Mouse (Mus musculus): ENCODE data around the gene Oit3. TPM values are rescaled to one million over a fixed set of nuclear protein-coding genes. Genes with fewer than 3 reads are reported as not detected.
A peak's percentile ranks its signal among the peaks of the same experiment; 100 is the strongest.

Gene Oit3
- polyA plus RNA-seq, 1 experiment from 2014 or later, result 2.0 TPM

DNA sequence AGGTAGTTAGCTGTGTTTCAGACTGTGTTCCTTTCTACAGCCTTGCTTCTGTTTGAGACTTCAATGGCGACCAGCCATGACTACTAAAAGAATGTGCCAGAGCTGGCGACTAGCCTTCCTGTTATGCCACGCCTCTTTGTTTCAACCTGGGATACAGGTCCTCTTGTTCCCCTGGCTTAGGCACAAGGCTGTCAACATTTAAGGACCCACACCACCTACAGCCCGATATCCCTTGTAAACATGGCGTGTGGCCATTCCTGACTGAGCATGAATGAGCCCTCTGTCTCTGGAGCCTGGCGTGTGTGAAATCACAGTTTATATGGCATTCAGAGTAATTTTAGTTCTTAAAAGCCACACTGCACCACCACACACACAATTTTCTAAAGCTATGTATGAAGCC, 20.7 kb upstream of the Oit3 start:
- no peak for ATAC-seq (ENCODE audit: low FRiP score, low TSS enrichment)
- Histone ChIP-seq H3K36me3 (ENCODE audit: insufficient read depth, low read length) (peaks cover 1% of the 10 kb centered on the region; the same call in 1 of the 2 replicates), H3K4me3 (ENCODE audit: low read length) (no peak overlapping the region), H3K27ac (ENCODE audit: low read length) (no peak overlapping the region), H3K9me3 (ENCODE audit: low read length) (no peaks in the 10 kb centered on the region), H3K27me3 (ENCODE audit: insufficient read depth, low read length) (no peaks in the 10 kb centered on the region), H3K4me2 (replicated peaks; ENCODE audit: low read depth, low read length) (no peak overlapping the region), H3K9ac (replicated peaks; ENCODE audit: low read length) (no peak overlapping the region), H3K4me1 (ENCODE audit: insufficient read depth, low read length) (no peaks in the 10 kb centered on the region)
- 92% methylated on average over 6 of the region's 6 CpGs for WGBS

DNA sequence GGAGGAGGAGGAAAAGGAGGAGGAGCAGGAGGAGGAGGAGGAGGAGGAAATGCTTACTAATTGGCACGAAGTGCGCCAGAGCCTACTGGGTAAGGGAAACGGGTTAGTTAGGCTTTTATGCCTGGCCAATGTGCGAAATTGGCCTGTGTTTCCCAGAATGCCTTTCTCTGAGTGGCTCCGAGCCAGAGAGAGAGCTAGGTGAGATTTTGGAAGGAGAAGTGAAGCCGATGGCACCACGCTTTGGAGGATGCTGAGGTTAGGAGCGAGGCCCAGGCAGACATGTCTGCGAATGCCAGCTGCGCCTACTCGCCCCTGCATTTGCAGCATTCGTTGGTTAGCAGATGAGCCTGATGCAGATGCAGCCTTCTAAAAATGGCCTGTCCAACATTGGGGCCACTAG, 18.2 kb upstream of the Oit3 start:
- H3K4me2 ChIP-seq (replicated peaks; ENCODE audit: low read depth, low read length), result no peak overlapping the region
- WGBS, result 86% methylated on average over 12 of the region's 12 CpGs
- H3K4me1 ChIP-seq (ENCODE audit: insufficient read depth, low read length), result no peaks in the 10 kb centered on the region
- no peak overlapping the region for H3K27ac ChIP-seq (ENCODE audit: low read length)
- H3K9me3 ChIP-seq (ENCODE audit: low read length), result no peaks in the 10 kb centered on the region
- H3K36me3 ChIP-seq (ENCODE audit: insufficient read depth, low read length), result peaks cover 10% of the 10 kb centered on the region; the same call in 1 of the 2 replicates
- no peak overlapping the region for H3K4me3 ChIP-seq (ENCODE audit: low read length)
- H3K9ac ChIP-seq (replicated peaks; ENCODE audit: low read length), result no peak overlapping the region
- no peaks in the 10 kb centered on the region for H3K27me3 ChIP-seq (ENCODE audit: insufficient read depth, low read length)
- no peak for ATAC-seq (ENCODE audit: low FRiP score, low TSS enrichment)

DNA sequence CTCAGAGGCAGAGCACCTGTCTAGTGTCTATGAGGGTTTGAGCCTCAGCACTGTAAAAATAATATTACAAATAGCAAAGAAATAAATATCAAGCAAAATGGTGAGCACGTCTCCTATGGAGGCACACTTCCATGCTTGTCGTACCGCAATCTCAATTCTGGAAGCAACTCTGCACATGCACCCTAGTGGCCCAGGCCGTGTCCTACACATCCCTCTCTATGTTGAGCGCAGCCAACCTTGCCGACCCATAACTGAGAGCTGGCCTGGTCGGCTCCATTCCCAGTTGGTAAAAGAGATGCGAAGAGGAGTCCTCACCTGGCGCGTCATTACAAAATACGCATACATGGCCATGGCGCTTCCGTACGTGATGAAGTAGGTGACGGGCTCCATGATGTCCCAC, 13.1 kb upstream of the Oit3 start:
- Histone ChIP-seq H3K9ac (replicated peaks; ENCODE audit: low read length) (no peak overlapping the region), H3K9me3 (ENCODE audit: low read length) (no peaks in the 10 kb centered on the region), H3K4me3 (ENCODE audit: low read length) (no peak overlapping the region), H3K4me1 (ENCODE audit: insufficient read depth, low read length) (no peaks in the 10 kb centered on the region), H3K36me3 (ENCODE audit: insufficient read depth, low read length) (peaks cover 21% of the 10 kb centered on the region; the same call in 1 of the 2 replicates), H3K27ac (ENCODE audit: low read length) (no peak overlapping the region), H3K4me2 (replicated peaks; ENCODE audit: low read depth, low read length) (no peak overlapping the region), H3K27me3 (ENCODE audit: insufficient read depth, low read length) (no peaks in the 10 kb centered on the region)
- 92% methylated on average over 15 of the region's 15 CpGs for WGBS
- ATAC-seq (ENCODE audit: low FRiP score, low TSS enrichment), result no peak

- no peak overlapping the region for H3K4me3 ChIP-seq (ENCODE audit: low read length)
- no peaks in the 10 kb centered on the region for H3K9me3 ChIP-seq (ENCODE audit: low read length)
- ATAC-seq (ENCODE audit: low FRiP score, low TSS enrichment), result peak; percentile 70
- no peak overlapping the region for H3K27ac ChIP-seq (ENCODE audit: low read length)
- H3K9ac ChIP-seq (replicated peaks; ENCODE audit: low read length), result no peak overlapping the region
- no peaks in the 10 kb centered on the region for H3K27me3 ChIP-seq (ENCODE audit: insufficient read depth, low read length)
- no peak overlapping the region for H3K4me2 ChIP-seq (replicated peaks; ENCODE audit: low read depth, low read length)
- H3K36me3 ChIP-seq (ENCODE audit: insufficient read depth, low read length), result peaks cover 21% of the 10 kb centered on the region; the same call in 1 of the 2 replicates
- 53% methylated on average over 5 of the region's 5 CpGs for WGBS
- no peaks in the 10 kb centered on the region for H3K4me1 ChIP-seq (ENCODE audit: insufficient read depth, low read length)
Observed at GRCm38 (mm10) chr10:59451839-59452238, 10.3 kb upstream of the Oit3 start.

DNA sequence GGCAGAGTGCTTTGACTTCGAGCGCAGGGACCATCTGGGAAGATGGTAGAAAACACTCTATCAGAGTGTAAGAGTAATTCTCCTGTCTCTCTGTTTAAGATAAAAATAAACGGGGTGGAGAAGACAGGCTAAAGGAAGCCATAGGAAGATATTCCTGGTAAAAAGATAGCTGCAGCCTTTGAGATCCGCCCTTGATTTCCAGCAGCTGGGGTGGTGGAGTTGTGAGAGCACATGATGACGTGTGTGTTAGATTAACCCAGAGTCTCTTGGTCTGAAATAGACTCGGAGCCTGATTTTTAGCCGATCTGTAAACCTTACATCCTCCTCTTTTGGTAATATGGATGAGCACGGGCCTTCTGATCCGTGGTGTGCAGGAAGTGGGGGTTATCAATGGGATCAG, 6.0 kb upstream of the Oit3 start:
- peak overlapping the region; percentile 8; the same call in 1 of the 2 replicates for H3K27ac ChIP-seq (ENCODE audit: low read length)

GRCm38 (mm10) chr10:59446911-59447437, 5.4 kb upstream of the Oit3 start:
- peaks cover 5% of the 10 kb centered on the region; the same call in 1 of the 2 replicates for H3K36me3 ChIP-seq (ENCODE audit: insufficient read depth, low read length)
- H3K27me3 ChIP-seq (ENCODE audit: insufficient read depth, low read length), result no peaks in the 10 kb centered on the region
- no peak overlapping the region for H3K4me3 ChIP-seq (ENCODE audit: low read length)
- peaks cover 5% of the 10 kb centered on the region; the same call in 1 of the 2 replicates for H3K4me1 ChIP-seq (ENCODE audit: insufficient read depth, low read length)
- H3K9me3 ChIP-seq (ENCODE audit: low read length), result no peaks in the 10 kb centered on the region
- 86% methylated on average over 10 of the region's 10 CpGs for WGBS
- no peak for ATAC-seq (ENCODE audit: low FRiP score, low TSS enrichment)
- H3K27ac ChIP-seq (ENCODE audit: low read length), result peak overlapping the region; percentile 8; the same call in 1 of the 2 replicates
- no peak overlapping the region for H3K9ac ChIP-seq (replicated peaks; ENCODE audit: low read length)
- H3K4me2 ChIP-seq (replicated peaks; ENCODE audit: low read depth, low read length), result no peak overlapping the region

More for the DNA sequence above, 6.0 kb upstream of the Oit3 start:
- no peak overlapping the region for H3K4me3 ChIP-seq (ENCODE audit: low read length)
- ATAC-seq (ENCODE audit: low FRiP score, low TSS enrichment), result no peak
- no peaks in the 10 kb centered on the region for H3K27me3 ChIP-seq (ENCODE audit: insufficient read depth, low read length)
- H3K36me3 ChIP-seq (ENCODE audit: insufficient read depth, low read length), result peaks cover 5% of the 10 kb centered on the region; the same call in 1 of the 2 replicates
- 77% methylated on average over 9 of the region's 9 CpGs for WGBS
- no peak overlapping the region for H3K4me2 ChIP-seq (replicated peaks; ENCODE audit: low read depth, low read length)
- no peak overlapping the region for H3K9ac ChIP-seq (replicated peaks; ENCODE audit: low read length)
- no peaks in the 10 kb centered on the region for H3K9me3 ChIP-seq (ENCODE audit: low read length)
- H3K4me1 ChIP-seq (ENCODE audit: insufficient read depth, low read length), result peaks cover 4% of the 10 kb centered on the region; the same call in 1 of the 2 replicates

DNA sequence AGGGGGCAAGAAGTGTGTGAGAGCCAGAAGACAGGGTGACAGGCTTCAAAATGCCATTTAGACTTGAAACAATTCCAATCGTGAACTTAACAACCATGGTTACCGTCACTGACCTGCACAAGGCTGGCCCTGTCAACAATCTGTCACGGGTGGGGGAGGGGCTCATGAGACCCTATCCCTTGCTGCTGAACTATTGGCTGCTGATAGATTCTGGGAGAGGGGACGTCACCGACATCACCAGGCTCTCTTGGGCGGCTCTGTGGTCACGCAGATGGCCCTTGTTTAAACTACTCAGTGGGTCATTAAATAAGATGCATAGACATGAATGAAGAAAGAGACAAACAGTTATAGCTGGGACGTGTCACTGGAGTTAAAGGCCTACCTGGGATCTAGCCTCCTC, 3.1 kb upstream of the Oit3 start:
- Histone ChIP-seq H3K27ac (ENCODE audit: low read length) (no peak overlapping the region), H3K36me3 (ENCODE audit: insufficient read depth, low read length) (no peaks in the 10 kb centered on the region; the same call in 1 of the 2 replicates), H3K9ac (replicated peaks; ENCODE audit: low read length) (no peak overlapping the region), H3K4me2 (replicated peaks; ENCODE audit: low read depth, low read length) (no peak overlapping the region), H3K4me1 (ENCODE audit: insufficient read depth, low read length) (peaks cover 6% of the 10 kb centered on the region; the same call in 1 of the 2 replicates), H3K4me3 (ENCODE audit: low read length) (no peak overlapping the region), H3K27me3 (ENCODE audit: insufficient read depth, low read length) (peaks cover 5% of the 10 kb centered on the region; the same call in 1 of the 2 replicates), H3K9me3 (ENCODE audit: low read length) (no peaks in the 10 kb centered on the region)
- ATAC-seq (ENCODE audit: low FRiP score, low TSS enrichment), result no peak
- WGBS, result 47% methylated on average over 8 of the region's 8 CpGs

DNA sequence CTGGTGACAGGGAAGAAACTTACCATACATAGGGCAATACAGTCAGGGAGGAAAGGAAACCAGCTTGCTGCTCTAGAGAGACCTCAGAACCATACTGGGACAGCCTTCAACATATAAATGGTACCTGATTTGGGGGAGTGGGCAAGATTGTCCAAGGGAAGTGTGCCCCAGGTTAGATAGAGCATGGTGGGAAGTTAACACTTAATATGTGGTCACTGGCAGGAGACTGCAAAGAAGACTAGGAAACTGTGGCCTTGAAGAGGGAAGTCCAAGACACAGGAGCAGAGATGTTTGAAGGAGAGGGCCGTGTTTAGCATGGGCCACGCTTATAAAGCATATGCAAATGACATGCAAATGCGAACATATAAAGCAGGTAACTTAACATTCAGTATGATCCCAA, 2.5 kb upstream of the Oit3 start:
- Histone ChIP-seq H3K9me3 (ENCODE audit: low read length) (no peaks in the 10 kb centered on the region), H3K27me3 (ENCODE audit: insufficient read depth, low read length) (peaks cover 5% of the 10 kb centered on the region; the same call in 1 of the 2 replicates), H3K4me1 (ENCODE audit: insufficient read depth, low read length) (peaks cover 9% of the 10 kb centered on the region; the same call in 1 of the 2 replicates), H3K9ac (replicated peaks; ENCODE audit: low read length) (no peak overlapping the region), H3K4me3 (ENCODE audit: low read length) (no peak overlapping the region), H3K27ac (ENCODE audit: low read length) (no peak overlapping the region), H3K36me3 (ENCODE audit: insufficient read depth, low read length) (no peaks in the 10 kb centered on the region; the same call in 1 of the 2 replicates), H3K4me2 (replicated peaks; ENCODE audit: low read depth, low read length) (no peak overlapping the region)
- ATAC-seq (ENCODE audit: low FRiP score, low TSS enrichment), result no peak
- WGBS, result 86% methylated on average over 3 of the region's 3 CpGs

- H3K27me3 ChIP-seq (ENCODE audit: insufficient read depth, low read length), result peaks cover 10% of the 10 kb centered on the region; the same call in 1 of the 2 replicates
- no peak overlapping the region for H3K9ac ChIP-seq (replicated peaks; ENCODE audit: low read length)
- no peaks in the 10 kb centered on the region for H3K9me3 ChIP-seq (ENCODE audit: low read length)
- ATAC-seq (ENCODE audit: low FRiP score, low TSS enrichment), result peak; percentile 39; the same call in 1 of the 2 replicates
- no peak overlapping the region for H3K27ac ChIP-seq (ENCODE audit: low read length)
- H3K4me1 ChIP-seq (ENCODE audit: insufficient read depth, low read length), result peaks cover 9% of the 10 kb centered on the region; the same call in 1 of the 2 replicates
- no peaks in the 10 kb centered on the region; the same call in 1 of the 2 replicates for H3K36me3 ChIP-seq (ENCODE audit: insufficient read depth, low read length)
- no peak overlapping the region for H3K4me3 ChIP-seq (ENCODE audit: low read length)
- no peak overlapping the region for H3K4me2 ChIP-seq (replicated peaks; ENCODE audit: low read depth, low read length)
- 10% methylated on average over 7 of the region's 7 CpGs for WGBS
Observed at GRCm38 (mm10) chr10:59443212-59443611, 1.6 kb upstream of the Oit3 start.

GRCm38 (mm10) chr10:59440177-59440576, 1.4 kb downstream of the Oit3 start:
- no peak overlapping the region for H3K27ac ChIP-seq (ENCODE audit: low read length)
- WGBS, result 72% methylated on average over 6 of the region's 6 CpGs
- H3K27me3 ChIP-seq (ENCODE audit: insufficient read depth, low read length), result peaks cover 10% of the 10 kb centered on the region; the same call in 1 of the 2 replicates
- no peak overlapping the region for H3K4me3 ChIP-seq (ENCODE audit: low read length)
- no peaks in the 10 kb centered on the region for H3K9me3 ChIP-seq (ENCODE audit: low read length)
- H3K4me2 ChIP-seq (replicated peaks; ENCODE audit: low read depth, low read length), result no peak overlapping the region
- H3K36me3 ChIP-seq (ENCODE audit: insufficient read depth, low read length), result no peaks in the 10 kb centered on the region
- H3K9ac ChIP-seq (replicated peaks; ENCODE audit: low read length), result no peak overlapping the region
- ATAC-seq (ENCODE audit: low FRiP score, low TSS enrichment), result no peak
- peaks cover 9% of the 10 kb centered on the region; the same call in 1 of the 2 replicates for H3K4me1 ChIP-seq (ENCODE audit: insufficient read depth, low read length)
